Mouse (Mus musculus) hindbrain, postnatal 0 days (tissue): ENCODE data around the gene Kantr. TPM values are rescaled to one million over a fixed set of nuclear protein-coding genes. Genes with fewer than 3 reads are reported as not detected.

ENCODE experiments used
- ATAC-seq: fragments of 200-750 bp; cut with Nextera tagmentation; 2 replicates; pipeline ENCODE4 v1.8.0; 2017; ENCODE audit warnings: mild to moderate bottlenecking, moderate TSS enrichment, moderate library complexity
- DNase-seq: peaks from one replicate; pipeline ENCODE4 v3.0.0-alpha.2; 2015; ENCODE audit warnings: low spot score
- H3K27ac ChIP-seq: fragments of 300-500 bp; sonication (generic); 2 replicates; pipeline ENCODE4 v1.5.1; 2014; ENCODE audit warnings: mild to moderate bottlenecking
- H3K27me3 ChIP-seq: fragments of 300-500 bp; sonication (generic); 2 replicates; pipeline ENCODE4 v1.6.1; 2014; ENCODE audit warnings: low read length, mixed read lengths; ENCODE audit not compliant: insufficient read depth
- H3K36me3 ChIP-seq: fragments of 300-500 bp; sonication (generic); 2 replicates; pipeline ENCODE4 v1.6.1; 2014; ENCODE audit warnings: low read length, mixed read lengths; ENCODE audit not compliant: insufficient read depth
- H3K4me1 ChIP-seq: fragments of 300-500 bp; sonication (generic); 2 replicates; pipeline ENCODE4 v1.6.1; 2014; ENCODE audit warnings: antibody characterized with exemption, low read length, mixed read lengths; ENCODE audit not compliant: insufficient read depth
- H3K4me2 ChIP-seq: fragments of 300-500 bp; sonication (generic); 2 replicates; pipeline ENCODE4 v1.6.1; 2014; ENCODE audit warnings: low read depth, mild to moderate bottlenecking, low read length, moderate library complexity, mixed read lengths
- H3K4me3 ChIP-seq: fragments of 300-500 bp; sonication (generic); 2 replicates; pipeline ENCODE4 v1.5.1; 2014; ENCODE audit warnings: low read length
- H3K9ac ChIP-seq: fragments of 300-500 bp; sonication (generic); replicated peaks from 2 replicates; pipeline ENCODE4 v1.6.1; 2014; ENCODE audit warnings: mild to moderate bottlenecking, low read length, moderate library complexity, mixed read lengths
- H3K9me3 ChIP-seq: fragments of 300-500 bp; sonication (generic); 2 replicates; pipeline ENCODE4 v1.6.1; 2016; ENCODE audit warnings: low read length, mixed read lengths
- CTCF ChIP-seq: IDR thresholded peaks from 2 replicates; pipeline ENCODE4 v1.5.1; 2016; ENCODE audit warnings: antibody characterized with exemption, control low read depth, low read depth
- WGBS: fragments of 180-500 bp; shearing (Covaris S2); extraction: QIAGEN DNeasy Blood & Tissue Kit; methylation state at CpG from one replicate; pipeline ENCODE4 v1.1.7; 2014; 5-methylcytosine and 5-hydroxymethylcytosine counted together
- polyA plus RNA-seq: library from polyadenylated mRNA; unstranded; fragments of >200 nt; fragmentation: Nextera tagmentation; extraction: Ambion mirVana; gene quantifications from 2 replicates; pipeline ENCODE4 v1.2.1, GENCODE M21; 2015
- total RNA-seq: library from RNA; depleted of rRNA; stranded (reverse); fragments of >200 nt; gene quantifications from 2 replicates; pipeline ENCODE4 v1.2.3, GENCODE M21; 2014; rRNA removed

The Kantr gene
- total RNA-seq (6.8 and 21.7 TPM in 2 replicates), polyA plus RNA-seq (21.3 and 22.7 TPM in 2 replicates)

DNA sequence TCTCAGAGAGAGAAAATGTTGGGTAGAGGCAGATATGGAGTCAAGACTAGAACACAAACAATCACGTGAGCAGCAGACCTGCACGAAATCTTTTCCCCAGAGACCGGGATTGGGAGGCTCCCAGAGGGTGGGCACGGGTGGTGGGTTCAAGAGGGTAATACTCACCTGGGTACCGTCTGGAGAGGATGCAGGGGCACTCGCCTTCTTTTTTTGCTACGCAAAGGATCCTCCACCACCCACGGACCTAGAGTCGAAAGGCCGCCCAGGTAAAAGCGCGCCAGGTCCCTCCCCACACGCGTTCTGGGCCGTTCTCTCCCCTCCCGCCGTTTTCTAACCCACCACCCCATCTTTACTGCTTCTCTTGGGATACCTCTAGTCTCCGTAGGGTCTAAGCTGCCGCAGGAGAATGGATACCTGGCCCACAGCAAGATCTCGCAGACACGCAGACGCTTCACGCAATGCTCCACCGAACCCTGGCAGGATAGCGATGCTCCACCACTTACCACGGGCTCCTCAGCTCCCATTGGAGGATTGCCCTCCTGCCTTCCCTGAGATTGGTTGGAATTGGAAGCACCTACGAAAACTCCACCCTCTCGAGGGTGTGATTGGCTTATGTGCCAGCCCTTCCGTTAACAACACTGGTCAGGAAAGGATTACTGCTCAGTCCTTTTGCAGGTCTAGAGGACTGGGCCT lies at the start of gene Kantr:
TSS of gene Kantr (minus strand) at position 500 of the 693 bp plus-strand sequence.
- Histone ChIP-seq H3K4me1 (no peaks in the 10 kb centered on the region), H3K9me3 (no peaks in the 10 kb centered on the region), H3K36me3 (no peaks in the 10 kb centered on the region), H3K4me3 (peak within 1 kb of the TSS; percentile 53), H3K27ac (peak within 1 kb of the TSS; percentile 71; the same call in 1 of the 2 replicates), H3K9ac (peak within 1 kb of the TSS; percentile 68), H3K4me2 (peak within 1 kb of the TSS; percentile 60), H3K27me3 (no peaks in the 10 kb centered on the region)
- DNase-seq (peak; percentile 90), ATAC-seq (peak; percentile 99)
- no peak for TF ChIP-seq CTCF
- WGBS, result 27% methylated on average over 29 of the region's 29 CpGs

GRCm38 (mm10) chrX:152368397-152369273 lies 41.3 kb upstream of the Kantr start, which contains the start of gene Gpr173:
Gene Gpr173 (minus strand): TSS chrX:152368704.
- TF ChIP-seq CTCF, result no peak
- DNase-seq, result peak; percentile 75
- no peaks in the 10 kb centered on the region for H3K4me1 ChIP-seq
- 23% methylated on average over 21 of the region's 24 CpGs for WGBS
- H3K9ac ChIP-seq, result peak within 1 kb of the TSS; percentile 61
- H3K27me3 ChIP-seq, result peaks cover 2% of the 10 kb centered on the region; the same call in 1 of the 2 replicates
- peak; percentile 97 for ATAC-seq
- peak within 1 kb of the TSS; percentile 53 for H3K4me2 ChIP-seq
- H3K36me3 ChIP-seq, result no peaks in the 10 kb centered on the region
- no peaks in the 10 kb centered on the region for H3K9me3 ChIP-seq
- H3K4me3 ChIP-seq, result peak within 1 kb of the TSS; percentile 53
- H3K27ac ChIP-seq, result peak within 1 kb of the TSS; percentile 87

DNA sequence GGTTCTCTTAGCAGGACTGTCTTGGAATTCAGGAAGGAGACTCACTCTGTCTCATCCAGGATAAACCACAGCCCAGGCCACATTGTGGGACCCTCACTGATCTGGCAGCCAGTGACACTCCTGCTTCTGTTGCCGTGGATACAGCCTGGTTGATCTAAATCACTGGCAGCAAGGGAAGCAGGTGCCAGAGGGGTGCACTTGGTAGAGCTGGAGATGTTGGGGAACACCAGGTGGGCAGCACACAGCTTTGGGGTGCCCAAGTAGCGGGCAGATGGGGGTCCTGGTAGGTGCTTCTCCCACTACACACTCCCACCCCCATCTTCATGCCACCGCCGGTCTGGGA lies 40.7 kb upstream of the Kantr start:
- 29% methylated on average over 4 of the region's 4 CpGs for WGBS
- peak; percentile 46 for DNase-seq
- peak overlapping the region; percentile 61 for H3K9ac ChIP-seq
- peak; percentile 38 for ATAC-seq
- H3K36me3 ChIP-seq, result no peaks in the 10 kb centered on the region
- H3K9me3 ChIP-seq, result no peaks in the 10 kb centered on the region
- TF ChIP-seq CTCF, result no peak
- H3K4me3 ChIP-seq, result peak overlapping the region; percentile 53
- H3K4me1 ChIP-seq, result no peaks in the 10 kb centered on the region
- H3K27me3 ChIP-seq, result peaks cover 2% of the 10 kb centered on the region; the same call in 1 of the 2 replicates
- peak overlapping the region; percentile 53 for H3K4me2 ChIP-seq
- H3K27ac ChIP-seq, result peak overlapping the region; percentile 87

DNA sequence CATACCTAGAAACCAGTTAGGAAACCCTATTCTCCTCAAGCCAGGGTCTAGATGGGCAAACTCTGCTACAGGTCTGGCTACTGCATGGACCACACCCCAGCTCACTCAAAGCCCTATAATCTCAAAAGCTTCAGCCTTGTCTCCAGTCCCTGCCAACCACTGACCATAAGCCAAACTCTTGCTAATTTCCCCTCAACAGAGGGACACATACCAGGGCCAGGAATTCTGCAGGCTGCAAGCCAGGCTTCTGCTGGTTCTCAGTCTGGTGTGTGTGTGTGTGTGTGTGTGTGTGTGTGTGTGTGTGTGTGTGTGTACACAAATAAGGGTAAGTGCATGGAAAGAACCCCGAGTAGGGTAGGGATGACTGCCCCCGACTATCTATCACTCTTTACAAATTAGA lies 39.1 kb upstream of the Kantr start:
- DNase-seq, result peak; percentile 56
- Histone ChIP-seq H3K4me2 (peak overlapping the region; percentile 53), H3K9ac (no peak overlapping the region), H3K4me1 (no peaks in the 10 kb centered on the region), H3K27ac (no peak overlapping the region), H3K4me3 (peak overlapping the region; percentile 3; the same call in 1 of the 2 replicates), H3K9me3 (no peaks in the 10 kb centered on the region), H3K36me3 (no peaks in the 10 kb centered on the region), H3K27me3 (peaks cover 2% of the 10 kb centered on the region; the same call in 1 of the 2 replicates)
- 58% methylated on average over 2 of the region's 2 CpGs for WGBS
- no peak for TF ChIP-seq CTCF
- no peak for ATAC-seq

- 32% methylated on average over 5 of the region's 5 CpGs for WGBS
- no peaks in the 10 kb centered on the region for H3K27me3 ChIP-seq
- DNase-seq, result peak; percentile 76
These were observed 25.4 kb upstream of the Kantr start for GRCm38 (mm10) chrX:152352553-152353153.

GRCm38 (mm10) chrX:152347041-152347440 lies 19.7 kb upstream of the Kantr start:
- Histone ChIP-seq H3K9ac (no peak overlapping the region), H3K27me3 (no peaks in the 10 kb centered on the region), H3K27ac (peak overlapping the region; percentile 58), H3K4me3 (no peak overlapping the region), H3K4me2 (no peak overlapping the region), H3K36me3 (no peaks in the 10 kb centered on the region), H3K9me3 (no peaks in the 10 kb centered on the region), H3K4me1 (no peaks in the 10 kb centered on the region)
- 83% methylated on average over 14 of the region's 14 CpGs for WGBS
- DNase-seq, result peak; percentile 68
- peak; percentile 25 for ATAC-seq
- TF ChIP-seq CTCF, result no peak

More at GRCm38 (mm10) chrX:152352553-152353153, 25.4 kb upstream of the Kantr start:
- H3K27ac ChIP-seq, result no peak overlapping the region
- TF ChIP-seq CTCF, result peak; percentile 63
- H3K4me3 ChIP-seq, result no peak overlapping the region
- H3K36me3 ChIP-seq, result no peaks in the 10 kb centered on the region
- no peak overlapping the region for H3K9ac ChIP-seq
- no peaks in the 10 kb centered on the region for H3K9me3 ChIP-seq
- H3K4me2 ChIP-seq, result no peak overlapping the region
- no peaks in the 10 kb centered on the region for H3K4me1 ChIP-seq
- ATAC-seq, result peak; percentile 86
